Mouse (Mus musculus) spleen, adult 2 months (tissue): ENCODE data around the gene Raver1. TPM values are rescaled to one million over a fixed set of nuclear protein-coding genes. Genes with fewer than 3 reads are reported as not detected.

Experiments used
- DNase-seq, 2 experiments: peaks; one replicate each; pipeline versions ENCODE4 v3.0.0 to v3.0.0-alpha.2; 2012 to 2021; ENCODE audit warnings: low spot score in 2 of 2, low read depth in 1 of 2
- H3K27ac ChIP-seq: fragments of 200-500 bp; 2 replicates; pipeline ENCODE4 v1.5.1; 2012; ENCODE audit warnings: low read length, inconsistent platforms; ENCODE audit not compliant: insufficient read depth
- H3K27me3 ChIP-seq: fragments of 200-500 bp; 2 replicates; pipeline ENCODE4 v1.6.1; 2012; ENCODE audit warnings: mild to moderate bottlenecking, moderate library complexity, low read length, inconsistent platforms; ENCODE audit not compliant: control insufficient read depth, insufficient read depth
- H3K36me3 ChIP-seq: fragments of 200-500 bp; 2 replicates; pipeline ENCODE4 v1.6.1; 2012; ENCODE audit warnings: mild to moderate bottlenecking, low read length, inconsistent platforms; ENCODE audit not compliant: control insufficient read depth, insufficient read depth
- H3K4me1 ChIP-seq: fragments of 200-500 bp; 2 replicates; pipeline ENCODE4 v1.6.1; 2011; ENCODE audit warnings: inconsistent platforms; ENCODE audit not compliant: control insufficient read depth, insufficient read depth, insufficient read length
- H3K4me3 ChIP-seq: fragments of 200-500 bp; 2 replicates; pipeline ENCODE4 v1.5.1; 2011; ENCODE audit warnings: mild to moderate bottlenecking, inconsistent platforms; ENCODE audit not compliant: insufficient read depth, insufficient read length; ENCODE audit errors: extremely low read depth
- CTCF ChIP-seq: fragments of 200-500 bp; IDR thresholded peaks from 2 replicates; pipeline ENCODE4 v1.5.1; 2011; ENCODE audit warnings: mild to moderate bottlenecking, inconsistent platforms; ENCODE audit not compliant: insufficient read depth, insufficient read length, insufficient replicate concordance; ENCODE audit errors: extremely low read depth
- POLR2A ChIP-seq: fragments of 200-500 bp; IDR thresholded peaks from 2 replicates; pipeline ENCODE4 v1.6.1; 2011; ENCODE audit warnings: low read depth, low read length, inconsistent platforms
- WGBS: fragments of 180-500 bp; shearing (Covaris S2); methylation state at CpG from one replicate; pipeline ENCODE4 v1.1.7; 2018; 5-methylcytosine and 5-hydroxymethylcytosine counted together
- polyA plus RNA-seq: library from polyadenylated mRNA; depleted of rRNA; stranded (reverse); fragments of >200 nt; gene quantifications from 2 replicates; pipeline ENCODE4 v1.2.3, GENCODE M21; 2012

The Raver1 gene
- polyA plus RNA-seq, 1 experiment, result 77.9 TPM

- H3K27me3 ChIP-seq, result peaks cover 28% of the 10 kb centered on the region
- peaks cover 14% of the 10 kb centered on the region for H3K4me1 ChIP-seq
- no peak for TF ChIP-seq CTCF
- TF ChIP-seq POLR2A, result no peak
- H3K27ac ChIP-seq, result no peak overlapping the region
- H3K36me3 ChIP-seq, result no peaks in the 10 kb centered on the region
- WGBS, result 15% methylated on average over 20 of the region's 20 CpGs
- H3K4me3 ChIP-seq, result no peak overlapping the region
- DNase-seq, result no peak
Observed at GRCm38 (mm10) chr9:21036161-21036560, 55.6 kb downstream of the Raver1 start.

GRCm38 (mm10) chr9:21035586-21035985 is 56.2 kb downstream of the Raver1 start:
- TF ChIP-seq CTCF (no peak), POLR2A (no peak)
- 50% methylated on average over 9 of the region's 9 CpGs for WGBS
- Histone ChIP-seq H3K36me3 (no peaks in the 10 kb centered on the region), H3K4me3 (no peak overlapping the region), H3K4me1 (peaks cover 14% of the 10 kb centered on the region), H3K27me3 (peaks cover 28% of the 10 kb centered on the region), H3K27ac (no peak overlapping the region)
- no peak for DNase-seq

- 15% methylated on average over 17 of the region's 17 CpGs for WGBS
- no peak overlapping the region for H3K4me3 ChIP-seq
- DNase-seq, result no peak
- H3K36me3 ChIP-seq, result no peaks in the 10 kb centered on the region
- H3K27ac ChIP-seq, result no peak overlapping the region
- peaks cover 28% of the 10 kb centered on the region for H3K27me3 ChIP-seq
- no peak for TF ChIP-seq CTCF
- TF ChIP-seq POLR2A, result no peak
- peaks cover 21% of the 10 kb centered on the region for H3K4me1 ChIP-seq
Observed at GRCm38 (mm10) chr9:21034481-21035085, 57.2 kb downstream of the Raver1 start.

GRCm38 (mm10) chr9:21033136-21033535 is 58.7 kb downstream of the Raver1 start:
- Histone ChIP-seq H3K4me3 (peak overlapping the region; percentile 65), H3K4me1 (peaks cover 22% of the 10 kb centered on the region), H3K27ac (no peak overlapping the region), H3K27me3 (peaks cover 26% of the 10 kb centered on the region), H3K36me3 (peaks cover under 1% of the 10 kb centered on the region)
- TF ChIP-seq CTCF, result no peak
- TF ChIP-seq POLR2A, result no peak; the same call in 1 of the 2 replicates
- peak; percentile 67 to 82 for DNase-seq
- WGBS, result under 1% methylated on average over 34 of the region's 34 CpGs

- H3K27me3 ChIP-seq, result peaks cover 25% of the 10 kb centered on the region
Observed at GRCm38 (mm10) chr9:21032491-21032890, 59.3 kb downstream of the Raver1 start.

GRCm38 (mm10) chr9:21031896-21032351 is 59.9 kb downstream of the Raver1 start, which contains the start of gene Icam5:
Icam5 (plus strand) TSS chr9:21032073.
- under 1% methylated on average over 35 of the region's 35 CpGs for WGBS
- TF ChIP-seq CTCF (no peak), POLR2A (no peak)
- Histone ChIP-seq H3K4me1 (peaks cover 22% of the 10 kb centered on the region), H3K4me3 (peak within 1 kb of the TSS; percentile 68), H3K27me3 (peaks cover 25% of the 10 kb centered on the region), H3K36me3 (peaks cover 11% of the 10 kb centered on the region), H3K27ac (peak within 1 kb of the TSS; percentile 77)
- no peak for DNase-seq

More at GRCm38 (mm10) chr9:21032491-21032890, 59.3 kb downstream of the Raver1 start:
- DNase-seq, result no peak
- Histone ChIP-seq H3K27ac (no peak overlapping the region), H3K4me3 (peak overlapping the region; percentile 65; the same call in 1 of the 2 replicates), H3K4me1 (peaks cover 22% of the 10 kb centered on the region), H3K36me3 (peaks cover 5% of the 10 kb centered on the region)
- WGBS, result 6% methylated on average over 7 of the region's 7 CpGs
- TF ChIP-seq CTCF (no peak), POLR2A (no peak)
